Mouse (Mus musculus) intestine, embryonic 14.5 days (tissue): Measurements from ENCODE around the gene Dync1i1. TPM values are rescaled to one million over a fixed set of nuclear protein-coding genes. Genes with fewer than 3 reads are reported as not detected.

Source experiments
- ATAC-seq: fragments of 200-750 bp; cut with Nextera tagmentation; replicated peaks from 2 replicates; pipeline ENCODE4 v1.8.0; 2017; ENCODE audit warnings: low read depth, moderate number of reproducible peaks, moderate TSS enrichment, moderate library complexity; ENCODE audit not compliant: low FRiP score, low TSS enrichment
- DNase-seq: peaks from one replicate; pipeline ENCODE4 v3.0.0-alpha.2; 2018; ENCODE audit warnings: low spot score
- H3K27ac ChIP-seq: fragments of 300-500 bp; sonication (generic); 2 replicates; pipeline ENCODE4 v1.5.1; 2014; ENCODE audit warnings: low read depth, mild to moderate bottlenecking, control low read depth
- H3K27me3 ChIP-seq: fragments of 300-500 bp; sonication (generic); replicated peaks from 2 replicates; pipeline ENCODE4 v1.6.1; 2014; ENCODE audit warnings: low read length, control low read depth; ENCODE audit not compliant: control insufficient read depth, insufficient read depth
- H3K36me3 ChIP-seq: fragments of 300-500 bp; sonication (generic); 2 replicates; pipeline ENCODE4 v1.6.1; 2014; ENCODE audit warnings: low read length, control low read depth; ENCODE audit not compliant: control insufficient read depth, insufficient read depth
- H3K4me1 ChIP-seq: fragments of 300-500 bp; sonication (generic); replicated peaks from 2 replicates; pipeline ENCODE4 v1.6.1; 2014; ENCODE audit warnings: low read length, control low read depth, mixed read lengths; ENCODE audit not compliant: control insufficient read depth, insufficient read depth
- H3K4me2 ChIP-seq: fragments of 300-500 bp; sonication (generic); 2 replicates; pipeline ENCODE4 v1.6.1; 2014; ENCODE audit warnings: low read length
- H3K4me3 ChIP-seq: fragments of 300-500 bp; sonication (generic); 2 replicates; pipeline ENCODE4 v1.5.1; 2014; ENCODE audit warnings: low read depth, low read length, control low read depth, mixed read lengths
- H3K9ac ChIP-seq: fragments of 300-500 bp; sonication (generic); 2 replicates; pipeline ENCODE4 v1.6.1; 2014; ENCODE audit warnings: mild to moderate bottlenecking, low read length
- H3K9me3 ChIP-seq: fragments of 300-500 bp; sonication (generic); 2 replicates; pipeline ENCODE4 v1.6.1; 2016; ENCODE audit warnings: low read length, control low read depth; ENCODE audit not compliant: control insufficient read depth
- WGBS: fragments of 180-500 bp; shearing (Covaris S2); extraction: QIAGEN DNeasy Blood & Tissue Kit; methylation state at CpG from one replicate; pipeline ENCODE4 v1.1.7; 2014; 5-methylcytosine and 5-hydroxymethylcytosine counted together
- polyA plus RNA-seq: library from polyadenylated mRNA; unstranded; fragments of >200 nt; fragmentation: Nextera tagmentation; extraction: Ambion mirVana; gene quantifications from 2 replicates; pipeline ENCODE4 v1.2.1, GENCODE M21; 2014

The Dync1i1 gene
- polyA plus RNA-seq, 1 experiment from 2014 or later = 0.61 TPM

DNA sequence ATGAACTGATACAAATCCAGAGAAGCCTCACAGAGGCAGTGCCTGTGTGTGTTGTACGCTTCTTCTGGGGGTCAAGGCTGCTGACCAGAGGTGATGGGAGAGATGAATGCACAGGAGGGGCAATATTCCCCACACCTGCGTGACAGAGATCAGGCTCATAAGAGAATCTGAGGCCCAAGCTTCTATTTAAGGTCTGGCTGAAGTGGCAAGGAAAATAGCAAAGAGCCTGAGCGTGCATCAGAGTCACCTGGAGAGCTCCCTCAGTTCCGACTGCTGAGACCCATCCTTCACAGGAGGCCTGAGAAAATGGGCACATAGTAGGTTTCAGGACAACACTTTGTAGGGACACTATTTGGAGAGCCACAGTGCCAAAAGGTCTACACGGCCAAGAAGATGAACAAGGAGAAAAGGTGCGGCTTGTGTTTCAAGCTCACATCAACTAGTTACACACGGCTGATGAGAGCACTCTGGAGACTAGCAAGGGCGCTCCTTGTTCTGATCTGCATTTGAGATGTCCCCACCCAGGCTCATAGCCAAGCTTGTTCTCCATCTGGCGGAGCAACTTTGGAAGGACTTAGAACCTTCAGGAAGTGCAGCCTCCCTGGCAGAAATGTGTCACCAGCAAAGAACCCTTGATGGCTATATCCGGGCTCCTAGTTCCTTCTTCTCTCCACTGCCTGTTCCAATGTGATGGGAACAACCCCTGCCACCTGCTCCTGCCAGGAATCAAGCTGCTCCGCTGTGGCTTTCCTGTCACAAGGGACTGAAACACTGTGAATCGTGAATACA is 128.8 kb downstream of the Dync1i1 start:
- Histone ChIP-seq H3K9ac (no peak overlapping the region), H3K27ac (no peak overlapping the region), H3K36me3 (no peaks in the 10 kb centered on the region), H3K4me1 (0 out of 2 replicates have a peak, but pooled peaks cover under 1% of the 10 kb centered on the region), H3K9me3 (no peaks in the 10 kb centered on the region), H3K4me2 (no peak overlapping the region), H3K27me3 (0 out of 2 replicates have a peak, but pooled peaks cover 4% of the 10 kb centered on the region), H3K4me3 (no peak overlapping the region)
- no peak for DNase-seq
- no peak for ATAC-seq
- 86% methylated on average over 12 of the region's 12 CpGs for WGBS

DNA sequence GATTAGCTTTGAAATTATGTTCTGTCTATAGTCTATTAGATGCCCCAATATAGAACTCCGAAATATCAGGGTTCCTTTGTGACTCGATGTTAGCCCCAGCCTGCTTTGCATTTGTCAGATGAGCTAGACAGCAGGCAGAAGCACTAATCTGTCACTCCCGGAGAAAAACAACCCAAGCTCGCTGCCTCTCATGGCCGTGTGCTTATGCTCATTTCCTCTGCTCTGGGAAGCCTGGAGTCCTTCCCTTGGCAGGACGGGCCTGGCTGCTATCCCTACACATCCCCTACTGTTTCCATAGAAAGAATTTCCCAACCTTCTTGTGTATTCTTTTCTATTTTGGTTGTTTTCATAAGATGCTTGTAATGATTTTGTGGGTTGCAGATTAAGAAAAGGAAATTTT is 130.1 kb downstream of the Dync1i1 start:
- no peak overlapping the region for H3K4me2 ChIP-seq
- no peaks in the 10 kb centered on the region for H3K9me3 ChIP-seq
- no peak overlapping the region for H3K27ac ChIP-seq
- no peak overlapping the region for H3K4me3 ChIP-seq
- H3K27me3 ChIP-seq = 0 out of 2 replicates have a peak, but pooled peaks cover 4% of the 10 kb centered on the region
- DNase-seq (no peak), ATAC-seq (no peak)
- H3K4me1 ChIP-seq = 0 out of 2 replicates have a peak, but pooled peaks cover 6% of the 10 kb centered on the region
- H3K36me3 ChIP-seq = no peaks in the 10 kb centered on the region
- WGBS = 44% methylated on average over 6 of the region's 6 CpGs
- no peak overlapping the region for H3K9ac ChIP-seq

DNA sequence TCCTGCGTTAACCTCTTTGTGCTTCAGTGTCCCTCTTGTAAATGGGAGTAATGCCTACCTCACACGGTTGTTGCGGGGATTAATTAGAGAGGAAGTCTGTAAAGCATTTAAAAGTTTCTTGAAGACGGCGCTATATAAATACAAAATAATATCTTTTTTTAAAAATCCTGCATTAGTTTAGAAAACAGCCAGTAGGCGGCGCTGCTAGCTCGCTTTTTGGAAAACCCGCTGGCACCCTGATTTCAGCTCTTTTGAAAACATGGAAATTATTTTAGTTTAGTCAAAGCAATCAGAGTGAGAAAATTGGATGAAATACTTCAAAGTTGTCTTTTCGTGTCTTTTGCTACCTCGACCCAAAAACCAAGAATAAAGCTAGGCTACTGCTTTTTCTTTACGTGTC is 132.9 kb downstream of the Dync1i1 start:
- WGBS = 15% methylated on average over 12 of the region's 12 CpGs

GRCm38 (mm10) chr6:5858901-5859598 is 133.6 kb downstream of the Dync1i1 start:
- Histone ChIP-seq H3K27ac (no peak overlapping the region), H3K36me3 (no peaks in the 10 kb centered on the region), H3K27me3 (0 out of 2 replicates have a peak, but pooled peaks cover 4% of the 10 kb centered on the region), H3K4me1 (0 out of 2 replicates have a peak, but pooled peaks cover 6% of the 10 kb centered on the region), H3K9ac (no peak overlapping the region), H3K4me3 (no peak overlapping the region), H3K9me3 (no peaks in the 10 kb centered on the region), H3K4me2 (peak overlapping the region; percentile 22)
- ATAC-seq (no peak), DNase-seq (no peak)
- WGBS = 46% methylated on average over 20 of the region's 20 CpGs

More for the DNA sequence above, 132.9 kb downstream of the Dync1i1 start:
- Histone ChIP-seq H3K9ac (no peak overlapping the region), H3K4me1 (0 out of 2 replicates have a peak, but pooled peaks cover 6% of the 10 kb centered on the region), H3K36me3 (no peaks in the 10 kb centered on the region), H3K4me2 (peak overlapping the region; percentile 36), H3K4me3 (no peak overlapping the region), H3K9me3 (no peaks in the 10 kb centered on the region), H3K27ac (no peak overlapping the region), H3K27me3 (0 out of 2 replicates have a peak, but pooled peaks cover 4% of the 10 kb centered on the region)
- ATAC-seq (no peak), DNase-seq (peak; percentile 87)

DNA sequence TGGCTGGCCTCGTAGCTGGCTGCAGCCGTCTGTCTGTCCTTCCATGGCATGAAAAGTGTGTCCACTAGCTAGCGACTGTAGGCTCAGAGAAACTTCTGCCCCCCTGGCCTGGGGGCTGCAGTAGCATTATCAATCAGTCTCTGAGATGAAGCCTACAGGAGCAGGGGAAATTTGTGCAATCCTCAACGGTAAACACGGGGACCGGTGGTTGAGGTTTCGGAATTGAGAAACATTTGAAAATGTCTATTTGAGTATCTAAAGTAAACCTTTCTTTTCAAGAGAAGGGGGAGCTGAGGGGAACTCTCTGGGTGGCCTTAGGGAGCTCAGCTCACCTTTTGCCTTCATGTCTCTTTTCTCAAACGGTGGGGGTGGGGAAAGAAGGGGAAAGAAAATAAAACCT is 134.2 kb downstream of the Dync1i1 start:
- Histone ChIP-seq H3K4me1 (0 out of 2 replicates have a peak, but pooled peaks cover 6% of the 10 kb centered on the region), H3K4me3 (no peak overlapping the region), H3K4me2 (peak overlapping the region; percentile 22; the same call in 1 of the 2 replicates), H3K9me3 (no peaks in the 10 kb centered on the region), H3K27me3 (0 out of 2 replicates have a peak, but pooled peaks cover 4% of the 10 kb centered on the region), H3K27ac (no peak overlapping the region), H3K9ac (no peak overlapping the region), H3K36me3 (no peaks in the 10 kb centered on the region)
- WGBS = 30% methylated on average over 8 of the region's 8 CpGs
- ATAC-seq = no peak
- DNase-seq = no peak

DNA sequence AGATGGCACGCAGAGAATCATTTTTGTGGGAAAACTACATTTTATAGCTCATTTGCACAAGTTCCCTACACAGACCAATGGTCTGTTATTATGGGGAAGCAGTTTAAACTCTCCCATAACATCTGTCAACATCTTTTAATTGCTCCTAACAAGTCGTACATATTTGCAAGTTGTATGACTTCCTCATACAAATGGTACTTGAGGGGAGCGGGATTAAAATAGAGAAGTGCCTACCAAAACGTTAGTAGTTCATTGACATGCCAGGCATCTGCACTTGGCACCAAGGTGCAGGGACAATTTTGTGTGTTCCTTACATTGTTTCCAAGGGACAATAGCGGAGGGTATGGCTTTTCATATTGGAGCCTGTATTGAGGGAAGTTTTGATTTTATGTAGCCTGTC is 140.7 kb downstream of the Dync1i1 start:
- ATAC-seq (no peak), DNase-seq (no peak)
- H3K9me3 ChIP-seq = no peaks in the 10 kb centered on the region
- H3K4me1 ChIP-seq = no peaks in the 10 kb centered on the region
- no peak overlapping the region for H3K4me3 ChIP-seq
- H3K9ac ChIP-seq = no peak overlapping the region
- WGBS = 83% methylated on average over 5 of the region's 5 CpGs
- H3K27ac ChIP-seq = no peak overlapping the region
- H3K27me3 ChIP-seq = no peaks in the 10 kb centered on the region
- no peak overlapping the region for H3K4me2 ChIP-seq
- H3K36me3 ChIP-seq = no peaks in the 10 kb centered on the region

- H3K4me2 ChIP-seq = no peak overlapping the region
- H3K36me3 ChIP-seq = no peaks in the 10 kb centered on the region
- WGBS = 93% methylated on average over 4 of the region's 4 CpGs
- no peak overlapping the region for H3K9ac ChIP-seq
- no peaks in the 10 kb centered on the region for H3K27me3 ChIP-seq
- no peaks in the 10 kb centered on the region for H3K9me3 ChIP-seq
- ATAC-seq = no peak
- no peak overlapping the region for H3K27ac ChIP-seq
- H3K4me1 ChIP-seq = no peaks in the 10 kb centered on the region
- no peak overlapping the region for H3K4me3 ChIP-seq
- no peak for DNase-seq
These were observed 141.8 kb downstream of the Dync1i1 start for GRCm38 (mm10) chr6:5867221-5867620.

GRCm38 (mm10) chr6:5871060-5871459 is 145.6 kb downstream of the Dync1i1 start:
- Histone ChIP-seq H3K9me3 (no peaks in the 10 kb centered on the region), H3K9ac (no peak overlapping the region), H3K36me3 (no peaks in the 10 kb centered on the region), H3K4me2 (no peak overlapping the region), H3K27me3 (no peaks in the 10 kb centered on the region), H3K4me3 (no peak overlapping the region), H3K4me1 (no peaks in the 10 kb centered on the region), H3K27ac (no peak overlapping the region)
- DNase-seq (no peak), ATAC-seq (no peak)
- 60% methylated on average over 5 of the region's 5 CpGs for WGBS
